Mouse (Mus musculus) small intestine, adult 2 months (tissue): ENCODE measurements around the gene Hmga1.

Experiments used
- CTCF ChIP-seq: fragments of 200-500 bp; IDR thresholded peaks from 2 replicates; pipeline ENCODE4 v1.5.1; 2012; ENCODE audit warnings: low read depth, mild to moderate bottlenecking, control low read depth, inconsistent platforms, low read length, moderate library complexity, mixed read lengths; ENCODE audit not compliant: insufficient replicate concordance, insufficient read length; ENCODE audit errors: extremely low read depth
- POLR2A ChIP-seq: fragments of 200-500 bp; IDR thresholded peaks from 2 replicates; pipeline ENCODE4 v1.6.1; 2012; ENCODE audit warnings: low read depth, mild to moderate bottlenecking, control low read depth, inconsistent platforms, low read length, moderate library complexity

DNA sequence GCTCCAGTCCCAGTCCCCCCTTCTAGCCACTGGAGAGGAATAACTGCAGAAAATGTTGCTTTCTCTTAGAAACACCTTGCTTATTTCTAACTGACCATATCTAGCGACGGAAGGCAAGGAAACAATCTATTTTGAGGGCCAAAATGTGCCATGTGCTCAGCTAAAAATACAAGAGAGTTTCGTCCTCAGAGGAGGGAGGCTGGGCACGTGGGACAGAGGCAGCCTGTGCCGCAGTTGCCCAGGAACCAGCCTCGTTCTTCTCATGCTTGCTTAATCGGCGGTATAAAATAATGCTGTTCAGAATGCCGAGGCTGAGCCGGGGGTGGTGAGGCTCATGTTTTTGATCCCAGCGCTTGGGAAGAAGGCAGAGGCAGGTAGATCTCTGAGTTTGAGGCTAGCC, 11.7 kb upstream of the Hmga1 start:
- TF ChIP-seq POLR2A (no peak), CTCF (no peak)
